Mouse (Mus musculus) T-helper 17 cell (primary cell): ENCODE results near the gene F2rl1.

ENCODE experiments used
- in situ Hi-C, 2 experiments: fragments of 300-600 bp; cut with MboI, MseI; formaldehyde crosslinking; loops; 1 replicate in 1 of 2; 2 replicates in 1 of 2; pipeline ENCODE4 v1.15.1; 2025; ENCODE audit warnings: high pct_unique_total_duplicates in 2 of 2

Gene F2rl1

GRCm38 (mm10) chr13:95474294-95474693 is 50.7 kb downstream of the F2rl1 start:
- in situ Hi-C loops: loop anchor here (5.0 to 10.0 kb wide), 2 partner anchors 82 to 189 kb away; no protein-coding TSS in a partner anchor

DNA sequence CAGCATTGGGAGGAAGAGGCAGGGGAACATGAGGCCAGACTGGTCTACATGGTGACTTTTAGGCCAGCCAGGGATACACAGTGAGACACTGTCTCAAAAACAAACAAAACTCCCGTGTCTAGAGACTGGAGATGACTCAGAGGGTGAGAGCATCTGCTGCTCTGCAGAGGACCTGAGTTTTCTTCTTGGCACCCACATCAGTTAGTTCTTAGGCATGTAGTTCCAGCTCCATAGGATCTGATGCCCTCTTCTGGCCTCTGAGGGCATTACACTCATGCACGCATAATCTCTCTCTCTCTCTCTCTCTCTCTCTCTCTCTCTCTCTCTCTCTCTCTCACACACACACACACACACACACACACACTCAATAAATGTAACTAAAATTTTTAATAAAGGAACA is 54.1 kb downstream of the F2rl1 start:
- in situ Hi-C loops: loop anchor here (5.0 to 10.0 kb wide), 2 partner anchors 79 to 186 kb away; no protein-coding TSS in a partner anchor
